In genomic region chr1:171237438-171237837, GRCm38 (mm10) we compare ENCODE assay signal across 25 mouse cellular contexts. TPM values are rescaled to one million over a fixed set of nuclear protein-coding genes. Genes with fewer than 3 reads are reported as not detected.
DNase-seq lines count a peak whose midpoint lies in the region; ATAC-seq and TF ChIP-seq lines count a peak whose summit lies in the region.
"Had no signal": no experiment of that assay in that cellular context is flagged by ENCODE, and none has a peak within 500 bp of the region (broad histone marks: within the 10 kb centered on the region; RNA-seq: fewer than 3 reads in every experiment).

No protein-coding gene starts in this region.

- DNase-seq in kidney, adult 2 months, result peak; percentile 57
- no peak for DNase-seq in kidney, adult 18-20 months
- no peak for DNase-seq in liver, embryonic 13.5 days
- DNase-seq in liver, postnatal 0 days, result no peak
- no peak for DNase-seq in stomach, postnatal 0 days (ENCODE audit: low spot score)
- DNase-seq in yolk sac, embryonic 10.5 days (ENCODE audit: low spot score), result peak; percentile 85
- DNase-seq: adrenal gland, adult 2 months; adrenal gland, postnatal 14 days; cerebellum, adult 11 months; cerebellum, adult 2 months; cerebellum, adult 9-11 months; cerebellum, postnatal 25 days; embryo, embryonic 11 days; gastrocnemius, postnatal 10 days; heart, adult 11 months had no signal

- no peak for TF ChIP-seq POLR2A in kidney, adult 2 months (IDR thresholded peaks at IDR 0.05; ENCODE audit: low read depth, low read length)

- no peak overlapping the region for H3K9ac ChIP-seq in liver, embryonic 13.5 days
- no peak overlapping the region for H3K9ac ChIP-seq in liver, postnatal 0 days (replicated peaks)
- H3K9ac ChIP-seq in stomach, postnatal 0 days (ENCODE audit: low read length), result no peak overlapping the region
- H3K9ac ChIP-seq: embryonic facial prominence, embryonic 13.5 days; forebrain, embryonic 12.5 days; forebrain, embryonic 15.5 days; hindbrain, embryonic 12.5 days; hindbrain, embryonic 15.5 days had no signal

- no peaks in the 10 kb centered on the region; the same call in 1 of the 2 replicates for H3K4me1 ChIP-seq in kidney, adult 2 months (ENCODE audit: control insufficient read depth, insufficient read depth, low read length)
- peaks cover 44% of the 10 kb centered on the region for H3K4me1 ChIP-seq in liver, embryonic 13.5 days (replicated peaks)
- H3K4me1 ChIP-seq in liver, postnatal 0 days (ENCODE audit: insufficient read depth), result peaks cover 7% of the 10 kb centered on the region
- no peaks in the 10 kb centered on the region for H3K4me1 ChIP-seq in stomach, postnatal 0 days (replicated peaks; ENCODE audit: control insufficient read depth, insufficient read depth)
- H3K4me1 ChIP-seq: embryonic facial prominence, embryonic 13.5 days; forebrain, embryonic 12.5 days; forebrain, embryonic 15.5 days; hindbrain, embryonic 12.5 days; hindbrain, embryonic 15.5 days had no signal

- no peak overlapping the region for H3K4me3 ChIP-seq in kidney, adult 2 months (ENCODE audit: insufficient read depth, low read depth, low read length)
- no peak overlapping the region for H3K4me3 ChIP-seq in liver, embryonic 13.5 days (replicated peaks)
- H3K4me3 ChIP-seq in liver, postnatal 0 days (ENCODE audit: low read depth, low read length), result no peak overlapping the region
- no peak overlapping the region for H3K4me3 ChIP-seq in stomach, postnatal 0 days (ENCODE audit: low read depth, low read length)
- H3K4me3 ChIP-seq: embryonic facial prominence, embryonic 10.5 days; embryonic facial prominence, embryonic 13.5 days; erythroblast, embryonic 14.5 days; forebrain, embryonic 12.5 days; forebrain, embryonic 15.5 days; hindbrain, embryonic 12.5 days; hindbrain, embryonic 15.5 days had no signal

- WGBS in kidney, adult 2 months, result 64% methylated on average over 6 of the region's 6 CpGs
- 81% methylated on average over 6 of the region's 6 CpGs for whole genome bisulfite sequencing in liver, embryonic 13.5 days (ENCODE audit: insufficient replicate concordance)
- WGBS in liver, postnatal 0 days (ENCODE audit: insufficient replicate concordance), result 67% methylated on average over 6 of the region's 6 CpGs
- 54% methylated on average over 6 of the region's 6 CpGs for WGBS in stomach, postnatal 0 days

- TF ChIP-seq EP300 in liver, postnatal 0 days (IDR thresholded peaks at IDR 0.05; ENCODE audit: low read depth), result no peak
- TF ChIP-seq EP300 in stomach, postnatal 0 days (optimal IDR thresholded peaks at IDR 0.05), result no peak

- H3K36me3 ChIP-seq in kidney, adult 2 months (ENCODE audit: control insufficient read depth, insufficient read depth, low read length), result peaks cover 19% of the 10 kb centered on the region
- peaks cover 84% of the 10 kb centered on the region for H3K36me3 ChIP-seq in liver, embryonic 13.5 days
- peaks cover 71% of the 10 kb centered on the region for H3K36me3 ChIP-seq in liver, postnatal 0 days (replicated peaks; ENCODE audit: insufficient read depth, low read length)
- peaks cover 35% of the 10 kb centered on the region for H3K36me3 ChIP-seq in stomach, postnatal 0 days (ENCODE audit: control insufficient read depth, insufficient read depth, low read length)

- no peak overlapping the region for H3K4me2 ChIP-seq in liver, embryonic 13.5 days
- H3K4me2 ChIP-seq in liver, postnatal 0 days (ENCODE audit: low read depth, low read length), result no peak overlapping the region
- H3K4me2 ChIP-seq in stomach, postnatal 0 days (replicated peaks; ENCODE audit: low read depth), result no peak overlapping the region
- H3K4me2 ChIP-seq: embryonic facial prominence, embryonic 13.5 days; forebrain, embryonic 12.5 days; forebrain, embryonic 15.5 days; heart, embryonic 11.5 days; hindbrain, embryonic 12.5 days; hindbrain, embryonic 15.5 days had no signal

- H3K27ac ChIP-seq in kidney, adult 2 months (ENCODE audit: insufficient read depth, low read depth, low read length), result peak overlapping the region; percentile 45; the same call in 1 of the 2 replicates
- peak overlapping the region; percentile 43; the same call in 1 of the 2 replicates for H3K27ac ChIP-seq in liver, embryonic 13.5 days
- no peak overlapping the region for H3K27ac ChIP-seq in liver, postnatal 0 days (ENCODE audit: low read depth)
- peak overlapping the region; percentile 13; the same call in 1 of the 2 replicates for H3K27ac ChIP-seq in stomach, postnatal 0 days (replicated peaks)
- H3K27ac ChIP-seq: embryonic facial prominence, embryonic 10.5 days; embryonic facial prominence, embryonic 13.5 days; forebrain, embryonic 12.5 days; forebrain, embryonic 15.5 days; hindbrain, embryonic 12.5 days; hindbrain, embryonic 15.5 days had no signal

- TF ChIP-seq CTCF in kidney, adult 2 months (conservative IDR thresholded peaks at IDR 0.05; ENCODE audit: insufficient read depth, insufficient read length, low read depth, low read length), result no peak
- TF ChIP-seq CTCF in liver, postnatal 0 days (IDR thresholded peaks at IDR 0.05; ENCODE audit: low read depth), result no peak
- no peak for TF ChIP-seq CTCF in stomach, postnatal 0 days (IDR thresholded peaks at IDR 0.05; ENCODE audit: low read depth)

- H3K27me3 ChIP-seq in kidney, adult 2 months (replicated peaks; ENCODE audit: control insufficient read depth, insufficient read depth, low read length), result no peaks in the 10 kb centered on the region
- H3K27me3 ChIP-seq in liver, embryonic 13.5 days, result no peaks in the 10 kb centered on the region
- no peaks in the 10 kb centered on the region for H3K27me3 ChIP-seq in liver, postnatal 0 days (ENCODE audit: insufficient read depth, low read length)
- H3K27me3 ChIP-seq in stomach, postnatal 0 days (ENCODE audit: control insufficient read depth, insufficient read depth, low read length), result no peaks in the 10 kb centered on the region
- H3K27me3 ChIP-seq: embryonic facial prominence, embryonic 13.5 days; forebrain, embryonic 12.5 days; forebrain, embryonic 15.5 days; hindbrain, embryonic 12.5 days; hindbrain, embryonic 15.5 days had no signal

- ATAC-seq in liver, embryonic 13.5 days (ENCODE audit: low read depth), result no peak
- ATAC-seq in liver, postnatal 0 days, result no peak
- ATAC-seq in stomach, postnatal 0 days (ENCODE audit: low FRiP score, low TSS enrichment), result no peak
- ATAC-seq: CD4-positive, CD25-positive, alpha-beta regulatory T cell, adult 4 months; forebrain, embryonic 15.5 days had no signal

- H3K9me3 ChIP-seq in liver, embryonic 13.5 days (replicated peaks), result no peaks in the 10 kb centered on the region
- no peaks in the 10 kb centered on the region for H3K9me3 ChIP-seq in liver, postnatal 0 days (ENCODE audit: low read length)
- H3K9me3 ChIP-seq in stomach, postnatal 0 days (ENCODE audit: control insufficient read depth, low read length), result no peaks in the 10 kb centered on the region
- H3K9me3 ChIP-seq: embryonic facial prominence, embryonic 10.5 days; embryonic facial prominence, embryonic 13.5 days; forebrain, embryonic 12.5 days; forebrain, embryonic 15.5 days; hindbrain, embryonic 12.5 days; hindbrain, embryonic 15.5 days had no signal

RNA-seq across cellular contexts. Expression of gene Fcer1g, which starts 3.3 kb away (rescaled TPM):
- 35.8 and 46.8 TPM in 2 replicates for polyA plus RNA-seq in kidney, adult 2 months (2012; rRNA removed)
- polyA plus RNA-seq in liver, embryonic 13.5 days (2015; fragmentation: Nextera tagmentation; extraction: Ambion mirVana), result 68.2 and 69.6 TPM in 2 replicates
- polyA plus RNA-seq in liver, postnatal 0 days (2015; fragmentation: Nextera tagmentation; extraction: Ambion mirVana), result 171 and 176 TPM in 2 replicates
- 51.3 and 59.4 TPM in 2 replicates for polyA plus RNA-seq in stomach, postnatal 0 days (2015; fragmentation: Nextera tagmentation; extraction: Ambion mirVana)
- polyA plus RNA-seq: C2C12 had no signal

RNA-seq across cellular contexts. Expression of gene Apoa2, which starts 12.6 kb away (rescaled TPM):
- 19.8 and 20.8 TPM in 2 replicates for polyA plus RNA-seq in kidney, adult 2 months (2012; rRNA removed)
- 3,578 and 3,897 TPM in 2 replicates for polyA plus RNA-seq in liver, embryonic 13.5 days (2015; fragmentation: Nextera tagmentation; extraction: Ambion mirVana)
- 20,306 and 20,852 TPM in 2 replicates for polyA plus RNA-seq in liver, postnatal 0 days (2015; fragmentation: Nextera tagmentation; extraction: Ambion mirVana)
- polyA plus RNA-seq in stomach, postnatal 0 days (2015; fragmentation: Nextera tagmentation; extraction: Ambion mirVana), result 26.3 and 49.4 TPM in 2 replicates
- polyA plus RNA-seq: C2C12 had no signal

RNA-seq across cellular contexts. Expression of gene Adamts4, which starts 12.8 kb away (rescaled TPM):
- 1.2 and 1.5 TPM in 2 replicates for polyA plus RNA-seq in kidney, adult 2 months (2012; rRNA removed)
- polyA plus RNA-seq in liver, embryonic 13.5 days (2015; fragmentation: Nextera tagmentation; extraction: Ambion mirVana), result 0.43 and 0.46 TPM in 2 replicates
- polyA plus RNA-seq in liver, postnatal 0 days (2015; fragmentation: Nextera tagmentation; extraction: Ambion mirVana), result 0.41 and 0.51 TPM in 2 replicates
- 3.5 and 3.9 TPM in 2 replicates for polyA plus RNA-seq in stomach, postnatal 0 days (2015; fragmentation: Nextera tagmentation; extraction: Ambion mirVana)
- polyA plus RNA-seq: erythroblast, embryonic 14.5 days had no signal

RNA-seq across cellular contexts. Expression of gene Ndufs2, which starts 13.8 kb away (rescaled TPM):
- 374 and 559 TPM in 2 replicates for polyA plus RNA-seq in kidney, adult 2 months (2012; rRNA removed)
- 152 and 167 TPM in 2 replicates for polyA plus RNA-seq in liver, embryonic 13.5 days (2015; fragmentation: Nextera tagmentation; extraction: Ambion mirVana)
- 158 and 170 TPM in 2 replicates for polyA plus RNA-seq in liver, postnatal 0 days (2015; fragmentation: Nextera tagmentation; extraction: Ambion mirVana)
- 210 and 218 TPM in 2 replicates for polyA plus RNA-seq in stomach, postnatal 0 days (2015; fragmentation: Nextera tagmentation; extraction: Ambion mirVana)

RNA-seq across cellular contexts. Expression of gene Tomm40l, which starts 15.1 kb away (rescaled TPM):
- polyA plus RNA-seq in kidney, adult 2 months (2012; rRNA removed), result 46.4 and 51.8 TPM in 2 replicates
- 19.3 and 21.4 TPM in 2 replicates for polyA plus RNA-seq in liver, embryonic 13.5 days (2015; fragmentation: Nextera tagmentation; extraction: Ambion mirVana)
- polyA plus RNA-seq in liver, postnatal 0 days (2015; fragmentation: Nextera tagmentation; extraction: Ambion mirVana), result 5.7 and 6.6 TPM in 2 replicates
- polyA plus RNA-seq in stomach, postnatal 0 days (2015; fragmentation: Nextera tagmentation; extraction: Ambion mirVana), result 19.6 and 20.5 TPM in 2 replicates

Comparison
In these comparisons a context has a peak if more than half of its experiments do, and no peak if none do; other contexts are left out.
1. DNase-seq: peak in kidney, adult 2 months (single experiment) and yolk sac, embryonic 10.5 days (single experiment); none in kidney, adult 18-20 months (single experiment), liver, embryonic 13.5 days (single experiment), liver, postnatal 0 days (single experiment) and stomach, postnatal 0 days (single experiment).
2. RNA of gene Apoa2, which starts 12.6 kb away (polyA plus RNA-seq): 20,306 to 20,852 TPM in liver, postnatal 0 days and 3,578 to 3,897 TPM in liver, embryonic 13.5 days; 26.3 to 49.4 TPM in stomach, postnatal 0 days and 19.8 to 20.8 TPM in kidney, adult 2 months; every median in the first group is over 10 times any median in the second.